Mouse (Mus musculus): ENCODE results near the gene Arl6ip4. TPM values are rescaled to one million over a fixed set of nuclear protein-coding genes. Genes with fewer than 3 reads are reported as not detected.

Gene Arl6ip4
- polyA plus RNA-seq, 1 experiment from 2014 or later = 81.1 TPM

GRCm38 (mm10) chr5:124089868-124090267, 26.0 kb upstream of the Arl6ip4 start:
- no peak overlapping the region for H3K9ac ChIP-seq (ENCODE audit: low read depth, low read length)
- H3K4me3 ChIP-seq (ENCODE audit: low read length) = no peak overlapping the region
- WGBS = 91% methylated on average over 22 of the region's 23 CpGs
- ATAC-seq = no peak
- H3K36me3 ChIP-seq (ENCODE audit: control insufficient read depth, insufficient read depth, low read length) = peaks cover 9% of the 10 kb centered on the region; the same call in 1 of the 2 replicates
- H3K4me1 ChIP-seq (ENCODE audit: control insufficient read depth, insufficient read depth, low read depth, low read length) = peaks cover 6% of the 10 kb centered on the region; the same call in 1 of the 2 replicates
- no peaks in the 10 kb centered on the region for H3K9me3 ChIP-seq (ENCODE audit: control insufficient read depth, low read length)
- H3K27me3 ChIP-seq (replicated peaks; ENCODE audit: control insufficient read depth, insufficient read depth, low read length) = no peaks in the 10 kb centered on the region
- no peak overlapping the region for H3K27ac ChIP-seq (ENCODE audit: low read depth, low read length)
- H3K4me2 ChIP-seq (ENCODE audit: low read length) = no peak overlapping the region

GRCm38 (mm10) chr5:124091951-124092406, 23.9 kb upstream of the Arl6ip4 start:
- Histone ChIP-seq H3K4me1 (ENCODE audit: control insufficient read depth, insufficient read depth, low read depth, low read length) (peaks cover 6% of the 10 kb centered on the region; the same call in 1 of the 2 replicates), H3K9me3 (ENCODE audit: control insufficient read depth, low read length) (no peaks in the 10 kb centered on the region), H3K4me2 (ENCODE audit: low read length) (no peak overlapping the region), H3K4me3 (ENCODE audit: low read length) (no peak overlapping the region), H3K27ac (ENCODE audit: low read depth, low read length) (no peak overlapping the region), H3K36me3 (ENCODE audit: control insufficient read depth, insufficient read depth, low read length) (peaks cover 9% of the 10 kb centered on the region; the same call in 1 of the 2 replicates), H3K27me3 (replicated peaks; ENCODE audit: control insufficient read depth, insufficient read depth, low read length) (no peaks in the 10 kb centered on the region), H3K9ac (ENCODE audit: low read depth, low read length) (no peak overlapping the region)
- 74% methylated on average over 9 of the region's 9 CpGs for WGBS
- ATAC-seq = no peak

GRCm38 (mm10) chr5:124093120-124093794, 22.6 kb upstream of the Arl6ip4 start:
- ATAC-seq = no peak
- no peak overlapping the region for H3K4me3 ChIP-seq (ENCODE audit: low read length)
- peaks cover 9% of the 10 kb centered on the region; the same call in 1 of the 2 replicates for H3K36me3 ChIP-seq (ENCODE audit: control insufficient read depth, insufficient read depth, low read length)
- no peak overlapping the region for H3K9ac ChIP-seq (ENCODE audit: low read depth, low read length)
- no peak overlapping the region for H3K27ac ChIP-seq (ENCODE audit: low read depth, low read length)
- H3K27me3 ChIP-seq (replicated peaks; ENCODE audit: control insufficient read depth, insufficient read depth, low read length) = no peaks in the 10 kb centered on the region
- peaks cover 6% of the 10 kb centered on the region; the same call in 1 of the 2 replicates for H3K4me1 ChIP-seq (ENCODE audit: control insufficient read depth, insufficient read depth, low read depth, low read length)
- no peaks in the 10 kb centered on the region for H3K9me3 ChIP-seq (ENCODE audit: control insufficient read depth, low read length)
- WGBS = 73% methylated on average over 11 of the region's 11 CpGs
- no peak overlapping the region; the same call in 1 of the 2 replicates for H3K4me2 ChIP-seq (ENCODE audit: low read length)

GRCm38 (mm10) chr5:124093852-124094604, 21.9 kb upstream of the Arl6ip4 start:
- no peak for ATAC-seq
- Histone ChIP-seq H3K4me2 (ENCODE audit: low read length) (peak overlapping the region; percentile 70; the same call in 1 of the 2 replicates), H3K36me3 (ENCODE audit: control insufficient read depth, insufficient read depth, low read length) (0 out of 2 replicates have a peak, but pooled peaks cover 3% of the 10 kb centered on the region), H3K9me3 (ENCODE audit: control insufficient read depth, low read length) (no peaks in the 10 kb centered on the region), H3K27ac (ENCODE audit: low read depth, low read length) (no peak overlapping the region), H3K4me3 (ENCODE audit: low read length) (no peak overlapping the region), H3K9ac (ENCODE audit: low read depth, low read length) (no peak overlapping the region), H3K4me1 (ENCODE audit: control insufficient read depth, insufficient read depth, low read depth, low read length) (peaks cover 6% of the 10 kb centered on the region; the same call in 1 of the 2 replicates), H3K27me3 (replicated peaks; ENCODE audit: control insufficient read depth, insufficient read depth, low read length) (no peaks in the 10 kb centered on the region)
- 89% methylated on average over 12 of the region's 12 CpGs for WGBS

- H3K27ac ChIP-seq (ENCODE audit: low read depth, low read length) = peak overlapping the region; percentile 57
- peak; percentile 79 for ATAC-seq
- 11% methylated on average over 19 of the region's 19 CpGs for WGBS
Observed at GRCm38 (mm10) chr5:124095077-124095581, 20.8 kb upstream of the Arl6ip4 start.

GRCm38 (mm10) chr5:124095596-124096232, 20.2 kb upstream of the Arl6ip4 start, which contains the start of gene Abcb9:
Abcb9 (minus strand) TSS chr5:124095798.
- WGBS = under 1% methylated on average over 42 of the region's 42 CpGs
- peak; percentile 84 for ATAC-seq

More at GRCm38 (mm10) chr5:124095077-124095581, 20.8 kb upstream of the Arl6ip4 start:
- peak overlapping the region; percentile 70 for H3K4me2 ChIP-seq (ENCODE audit: low read length)
- peak overlapping the region; percentile 64 for H3K4me3 ChIP-seq (ENCODE audit: low read length)
- H3K9me3 ChIP-seq (ENCODE audit: control insufficient read depth, low read length) = no peaks in the 10 kb centered on the region
- H3K27me3 ChIP-seq (replicated peaks; ENCODE audit: control insufficient read depth, insufficient read depth, low read length) = no peaks in the 10 kb centered on the region
- H3K4me1 ChIP-seq (ENCODE audit: control insufficient read depth, insufficient read depth, low read depth, low read length) = peaks cover 6% of the 10 kb centered on the region; the same call in 1 of the 2 replicates
- peak overlapping the region; percentile 79 for H3K9ac ChIP-seq (ENCODE audit: low read depth, low read length)
- no peaks in the 10 kb centered on the region for H3K36me3 ChIP-seq (ENCODE audit: control insufficient read depth, insufficient read depth, low read length)

GRCm38 (mm10) chr5:124098923-124099322, 17.0 kb upstream of the Arl6ip4 start:
- Histone ChIP-seq H3K4me1 (ENCODE audit: control insufficient read depth, insufficient read depth, low read depth, low read length) (no peaks in the 10 kb centered on the region), H3K27ac (ENCODE audit: low read depth, low read length) (no peak overlapping the region), H3K4me2 (ENCODE audit: low read length) (no peak overlapping the region), H3K27me3 (replicated peaks; ENCODE audit: control insufficient read depth, insufficient read depth, low read length) (no peaks in the 10 kb centered on the region), H3K9ac (ENCODE audit: low read depth, low read length) (no peak overlapping the region), H3K9me3 (ENCODE audit: control insufficient read depth, low read length) (no peaks in the 10 kb centered on the region), H3K36me3 (ENCODE audit: control insufficient read depth, insufficient read depth, low read length) (no peaks in the 10 kb centered on the region), H3K4me3 (ENCODE audit: low read length) (no peak overlapping the region)
- 85% methylated on average over 2 of the region's 2 CpGs for WGBS
- no peak for ATAC-seq

More at GRCm38 (mm10) chr5:124095596-124096232, 20.2 kb upstream of the Arl6ip4 start, which contains the start of gene Abcb9:
- Histone ChIP-seq H3K9ac (ENCODE audit: low read depth, low read length) (peak within 1 kb of the TSS; percentile 79), H3K4me1 (ENCODE audit: control insufficient read depth, insufficient read depth, low read depth, low read length) (peaks cover 6% of the 10 kb centered on the region; the same call in 1 of the 2 replicates), H3K4me2 (ENCODE audit: low read length) (peak within 1 kb of the TSS; percentile 70), H3K27me3 (replicated peaks; ENCODE audit: control insufficient read depth, insufficient read depth, low read length) (no peaks in the 10 kb centered on the region), H3K9me3 (ENCODE audit: control insufficient read depth, low read length) (no peaks in the 10 kb centered on the region), H3K36me3 (ENCODE audit: control insufficient read depth, insufficient read depth, low read length) (no peaks in the 10 kb centered on the region), H3K27ac (ENCODE audit: low read depth, low read length) (peak within 1 kb of the TSS; percentile 57), H3K4me3 (ENCODE audit: low read length) (peak within 1 kb of the TSS; percentile 64)

GRCm38 (mm10) chr5:124100128-124101044, 15.5 kb upstream of the Arl6ip4 start:
- H3K27me3 ChIP-seq (replicated peaks; ENCODE audit: control insufficient read depth, insufficient read depth, low read length) = no peaks in the 10 kb centered on the region
- ATAC-seq = no peak

More at GRCm38 (mm10) chr5:124100128-124101044, 15.5 kb upstream of the Arl6ip4 start:
- Histone ChIP-seq H3K36me3 (ENCODE audit: control insufficient read depth, insufficient read depth, low read length) (no peaks in the 10 kb centered on the region), H3K9me3 (ENCODE audit: control insufficient read depth, low read length) (no peaks in the 10 kb centered on the region), H3K4me1 (ENCODE audit: control insufficient read depth, insufficient read depth, low read depth, low read length) (no peaks in the 10 kb centered on the region), H3K27ac (ENCODE audit: low read depth, low read length) (no peak overlapping the region), H3K4me2 (ENCODE audit: low read length) (no peak overlapping the region), H3K9ac (ENCODE audit: low read depth, low read length) (no peak overlapping the region), H3K4me3 (ENCODE audit: low read length) (no peak overlapping the region)
- 89% methylated on average over 11 of the region's 11 CpGs for WGBS
